Mouse (Mus musculus) intestine, embryonic 14.5 days (tissue): ENCODE data around the gene Mrps27. TPM values are rescaled to one million over a fixed set of nuclear protein-coding genes. Genes with fewer than 3 reads are reported as not detected.
"Not testable (repeated sequence)": the region's sequence is repeated elsewhere in the genome, so short reads cannot be mapped to it uniquely, and the experiment has no call there.

Source experiments
- ATAC-seq: fragments of 200-750 bp; cut with Nextera tagmentation; replicated peaks from 2 replicates; pipeline ENCODE4 v1.8.0; 2017; ENCODE audit warnings: low read depth, moderate number of reproducible peaks, moderate TSS enrichment, moderate library complexity; ENCODE audit not compliant: low FRiP score, low TSS enrichment
- DNase-seq: peaks from one replicate; pipeline ENCODE4 v3.0.0-alpha.2; 2018; ENCODE audit warnings: low spot score
- H3K27ac ChIP-seq: fragments of 300-500 bp; sonication (generic); 2 replicates; pipeline ENCODE4 v1.5.1; 2014; ENCODE audit warnings: low read depth, mild to moderate bottlenecking, control low read depth
- H3K27me3 ChIP-seq: fragments of 300-500 bp; sonication (generic); replicated peaks from 2 replicates; pipeline ENCODE4 v1.6.1; 2014; ENCODE audit warnings: low read length, control low read depth; ENCODE audit not compliant: control insufficient read depth, insufficient read depth
- H3K36me3 ChIP-seq: fragments of 300-500 bp; sonication (generic); 2 replicates; pipeline ENCODE4 v1.6.1; 2014; ENCODE audit warnings: low read length, control low read depth; ENCODE audit not compliant: control insufficient read depth, insufficient read depth
- H3K4me1 ChIP-seq: fragments of 300-500 bp; sonication (generic); replicated peaks from 2 replicates; pipeline ENCODE4 v1.6.1; 2014; ENCODE audit warnings: low read length, control low read depth, mixed read lengths; ENCODE audit not compliant: control insufficient read depth, insufficient read depth
- H3K4me2 ChIP-seq: fragments of 300-500 bp; sonication (generic); 2 replicates; pipeline ENCODE4 v1.6.1; 2014; ENCODE audit warnings: low read length
- H3K4me3 ChIP-seq: fragments of 300-500 bp; sonication (generic); 2 replicates; pipeline ENCODE4 v1.5.1; 2014; ENCODE audit warnings: low read depth, low read length, control low read depth, mixed read lengths
- H3K9ac ChIP-seq: fragments of 300-500 bp; sonication (generic); 2 replicates; pipeline ENCODE4 v1.6.1; 2014; ENCODE audit warnings: mild to moderate bottlenecking, low read length
- H3K9me3 ChIP-seq: fragments of 300-500 bp; sonication (generic); 2 replicates; pipeline ENCODE4 v1.6.1; 2016; ENCODE audit warnings: low read length, control low read depth; ENCODE audit not compliant: control insufficient read depth
- WGBS: fragments of 180-500 bp; shearing (Covaris S2); extraction: QIAGEN DNeasy Blood & Tissue Kit; methylation state at CpG from one replicate; pipeline ENCODE4 v1.1.7; 2014; 5-methylcytosine and 5-hydroxymethylcytosine counted together
- polyA plus RNA-seq: library from polyadenylated mRNA; unstranded; fragments of >200 nt; fragmentation: Nextera tagmentation; extraction: Ambion mirVana; gene quantifications from 2 replicates; pipeline ENCODE4 v1.2.1, GENCODE M21; 2014

Mrps27 gene
- polyA plus RNA-seq, 1 experiment from 2014 or later = 71.1 TPM

DNA sequence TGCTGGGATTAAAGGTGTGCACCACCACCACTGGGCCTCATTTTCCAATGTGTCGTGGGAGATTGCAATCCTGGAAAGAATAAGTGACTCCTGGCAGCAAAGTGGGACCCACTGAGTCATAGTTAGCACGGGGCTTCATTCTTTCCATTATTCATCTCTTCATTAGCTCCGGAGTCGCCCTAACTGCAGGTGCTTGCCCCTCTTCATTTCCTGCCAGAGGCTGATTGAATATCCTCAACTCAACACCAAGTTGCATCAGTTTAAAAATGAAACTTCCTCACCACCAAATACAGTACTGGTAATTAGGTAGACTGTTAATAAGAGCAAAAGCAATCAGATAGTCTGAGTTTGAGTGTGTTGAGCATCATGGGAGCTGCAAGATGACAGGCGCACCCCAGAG, 30.5 kb upstream of the Mrps27 start:
- DNase-seq = no peak

DNA sequence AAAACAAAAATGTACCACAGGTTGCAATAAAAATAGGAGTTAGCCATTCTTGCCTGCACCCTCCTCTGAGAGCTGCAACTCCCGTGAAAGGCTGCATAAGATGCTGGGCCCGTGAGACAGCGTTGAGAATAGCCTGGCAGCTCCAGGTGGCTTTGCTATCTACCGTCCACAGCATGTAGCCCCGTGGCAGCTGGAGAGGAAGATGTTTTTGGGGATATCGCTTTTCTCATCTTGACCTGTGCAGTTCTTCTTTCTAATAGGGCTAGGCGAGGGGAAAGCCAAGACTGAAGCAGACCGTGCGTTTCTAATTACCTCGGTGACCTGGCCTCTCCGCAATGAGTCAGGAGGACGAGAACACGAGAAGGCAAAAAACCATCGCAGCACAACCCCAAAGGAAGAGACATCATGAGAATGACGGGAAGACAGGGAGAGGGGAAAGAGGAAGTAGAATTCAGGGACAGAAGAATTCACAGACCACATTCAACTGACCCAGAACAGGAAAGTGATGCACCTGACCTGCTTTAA, 29.9 kb upstream of the Mrps27 start:
- H3K27me3 ChIP-seq = no peaks in the 10 kb centered on the region
- no peaks in the 10 kb centered on the region for H3K4me1 ChIP-seq
- H3K4me3 ChIP-seq = no peak overlapping the region
- no peak overlapping the region for H3K27ac ChIP-seq
- no peak overlapping the region for H3K9ac ChIP-seq
- peaks cover 8% of the 10 kb centered on the region for H3K36me3 ChIP-seq
- no peaks in the 10 kb centered on the region for H3K9me3 ChIP-seq
- DNase-seq (no peak), ATAC-seq (no peak)
- H3K4me2 ChIP-seq = no peak overlapping the region
- 88% methylated on average over 15 of the region's 15 CpGs for WGBS

More for the DNA sequence above, 30.5 kb upstream of the Mrps27 start:
- Histone ChIP-seq H3K9me3 (no peaks in the 10 kb centered on the region), H3K4me2 (no peak overlapping the region), H3K27me3 (no peaks in the 10 kb centered on the region), H3K9ac (no peak overlapping the region), H3K4me1 (no peaks in the 10 kb centered on the region), H3K4me3 (no peak overlapping the region), H3K27ac (no peak overlapping the region), H3K36me3 (peaks cover 2% of the 10 kb centered on the region; the same call in 1 of the 2 replicates)
- WGBS = 91% methylated on average over 5 of the region's 5 CpGs
- no peak for ATAC-seq

DNA sequence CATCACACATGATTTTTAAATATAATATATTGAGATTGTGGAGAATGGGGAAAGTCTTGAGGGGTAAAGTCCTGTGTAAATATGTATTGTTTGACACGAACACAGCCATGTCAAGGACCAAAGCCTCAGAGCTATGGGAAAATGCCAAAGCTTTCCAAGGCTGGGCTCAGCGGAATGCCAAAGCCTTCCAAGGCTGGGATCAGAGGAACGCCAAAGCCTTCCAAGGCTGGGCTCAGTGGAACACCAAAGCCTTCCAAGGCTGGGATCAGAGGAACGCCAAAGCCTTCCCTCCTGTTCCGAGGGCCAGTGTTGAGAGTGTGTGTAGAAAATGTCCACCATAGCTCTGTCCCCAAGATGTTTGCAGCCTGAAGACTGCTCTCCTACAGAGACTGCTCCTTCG, 28.2 kb upstream of the Mrps27 start:
- H3K4me1 ChIP-seq = no peaks in the 10 kb centered on the region
- H3K36me3 ChIP-seq = peaks cover 24% of the 10 kb centered on the region
- DNase-seq = no peak
- no peaks in the 10 kb centered on the region for H3K9me3 ChIP-seq
- H3K27me3 ChIP-seq = no peaks in the 10 kb centered on the region
- no peak overlapping the region for H3K4me3 ChIP-seq
- no peak overlapping the region for H3K4me2 ChIP-seq
- H3K27ac ChIP-seq = no peak overlapping the region
- H3K9ac ChIP-seq = no peak overlapping the region
- ATAC-seq = no peak
- WGBS = 86% methylated on average over 6 of the region's 6 CpGs

DNA sequence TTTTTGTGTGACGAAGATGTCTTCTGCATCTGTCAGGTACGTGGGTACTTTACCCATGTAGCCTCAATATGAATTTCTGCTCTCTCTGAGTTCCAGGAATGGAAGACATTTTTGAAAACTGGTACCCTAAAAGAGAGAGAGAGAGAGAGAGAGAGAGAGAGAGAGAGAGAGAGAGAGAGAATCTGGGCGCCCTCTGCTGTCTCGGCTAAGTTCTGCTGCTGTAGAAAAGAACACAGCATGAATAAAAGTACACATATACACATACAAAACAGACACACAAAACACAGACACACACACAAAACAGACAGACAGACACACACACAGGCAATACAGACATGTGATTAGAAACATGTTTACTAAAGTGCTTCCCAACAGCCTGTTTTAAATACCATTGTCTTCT, 27.5 kb upstream of the Mrps27 start:
- H3K4me1 ChIP-seq = no peaks in the 10 kb centered on the region
- no peak overlapping the region for H3K4me3 ChIP-seq
- H3K4me2 ChIP-seq = no peak overlapping the region
- 57% methylated on average over 4 of the region's 4 CpGs for WGBS
- H3K27ac ChIP-seq = no peak overlapping the region
- H3K9me3 ChIP-seq = no peaks in the 10 kb centered on the region
- H3K9ac ChIP-seq = no peak overlapping the region
- no peak for DNase-seq
- H3K36me3 ChIP-seq = peaks cover 27% of the 10 kb centered on the region
- H3K27me3 ChIP-seq = no peaks in the 10 kb centered on the region
- no peak for ATAC-seq

DNA sequence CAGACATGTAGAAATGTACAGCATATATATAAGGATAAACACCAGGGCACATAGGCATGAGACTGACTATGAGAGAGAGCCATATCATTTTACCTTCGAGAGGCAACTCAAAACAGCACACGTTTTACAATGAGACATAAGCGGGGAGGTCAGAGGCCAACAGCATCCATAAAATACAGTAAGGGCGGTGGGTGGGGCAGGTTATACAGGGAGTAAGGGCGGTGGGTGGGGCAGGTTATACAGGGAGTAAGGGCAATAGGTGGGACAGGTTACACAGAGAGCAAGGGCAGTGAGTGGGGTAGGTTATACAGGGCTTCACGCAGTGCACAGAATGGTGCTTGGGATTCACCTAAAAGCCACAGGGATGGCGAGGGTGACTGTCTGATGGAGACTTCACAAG, 24.1 kb upstream of the Mrps27 start:
- Histone ChIP-seq H3K4me3 (no peak overlapping the region), H3K9ac (no peak overlapping the region), H3K36me3 (peaks cover 45% of the 10 kb centered on the region), H3K9me3 (no peaks in the 10 kb centered on the region), H3K27ac (no peak overlapping the region), H3K27me3 (no peaks in the 10 kb centered on the region), H3K4me1 (no peaks in the 10 kb centered on the region), H3K4me2 (no peak overlapping the region)
- DNase-seq (no peak), ATAC-seq (no peak)
- WGBS = 82% methylated on average over 7 of the region's 7 CpGs

DNA sequence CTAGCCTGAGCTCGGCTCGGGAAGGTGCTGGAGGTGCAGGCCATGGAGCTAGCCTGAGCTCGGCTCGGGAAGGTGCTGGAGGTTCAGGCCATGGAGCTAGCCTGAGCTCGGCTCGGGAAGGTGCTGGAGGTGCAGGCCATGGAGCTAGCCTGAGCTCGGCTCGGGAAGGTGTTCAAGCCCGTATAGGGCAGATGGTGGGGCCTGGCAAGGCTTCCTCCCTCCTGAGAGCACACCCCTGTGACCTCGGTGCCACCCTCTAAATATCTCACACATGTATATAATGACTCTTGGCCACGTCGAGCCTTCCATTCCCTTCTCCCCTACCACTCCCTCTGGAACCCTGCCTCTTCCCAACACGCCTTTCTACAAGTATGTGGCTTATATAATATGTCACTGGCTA, 21.7 kb upstream of the Mrps27 start:
- WGBS = 90% methylated on average over 12 of the region's 13 CpGs
- not testable (repeated sequence) for DNase-seq, H3K27ac ChIP-seq, H3K4me3 ChIP-seq, H3K4me1 ChIP-seq, H3K27me3 ChIP-seq, H3K9ac ChIP-seq, ATAC-seq, H3K9me3 ChIP-seq, H3K4me2 ChIP-seq
- peaks cover 67% of the 10 kb centered on the region for H3K36me3 ChIP-seq

DNA sequence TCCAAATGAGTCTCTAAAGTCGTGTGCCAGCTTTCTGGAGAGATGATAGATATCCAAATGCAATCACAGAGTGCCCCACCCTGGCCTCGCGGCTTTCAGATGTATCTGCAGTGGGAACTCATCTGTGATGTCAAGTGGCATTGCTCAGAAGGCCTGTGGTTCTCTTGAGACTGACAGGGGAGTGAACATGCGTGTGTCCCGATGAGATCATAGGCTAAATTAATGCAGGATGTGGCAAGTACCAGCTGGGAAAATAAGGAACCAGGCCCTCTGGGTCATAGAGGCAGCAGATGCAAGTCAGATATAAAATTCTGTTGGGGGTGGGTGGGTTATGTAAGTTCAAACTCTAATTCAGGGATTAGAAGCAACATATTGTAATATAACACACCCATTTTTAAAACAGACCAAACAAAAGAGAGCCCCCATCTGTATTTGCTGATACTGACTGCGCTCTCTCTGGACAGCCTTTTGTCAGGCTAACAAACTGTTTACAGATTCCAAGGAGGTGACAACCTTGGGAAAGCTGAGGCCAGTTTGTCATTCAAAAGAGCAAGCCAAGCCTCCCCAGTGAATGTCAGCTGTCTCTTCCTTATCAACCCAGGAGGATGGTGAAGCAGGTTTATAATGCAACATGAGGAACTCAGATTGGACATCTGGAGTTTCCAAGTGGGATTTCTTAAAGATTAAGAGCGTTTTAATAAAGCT, 20.8 kb upstream of the Mrps27 start:
- no peak for ATAC-seq
- peaks cover 75% of the 10 kb centered on the region for H3K36me3 ChIP-seq

DNA sequence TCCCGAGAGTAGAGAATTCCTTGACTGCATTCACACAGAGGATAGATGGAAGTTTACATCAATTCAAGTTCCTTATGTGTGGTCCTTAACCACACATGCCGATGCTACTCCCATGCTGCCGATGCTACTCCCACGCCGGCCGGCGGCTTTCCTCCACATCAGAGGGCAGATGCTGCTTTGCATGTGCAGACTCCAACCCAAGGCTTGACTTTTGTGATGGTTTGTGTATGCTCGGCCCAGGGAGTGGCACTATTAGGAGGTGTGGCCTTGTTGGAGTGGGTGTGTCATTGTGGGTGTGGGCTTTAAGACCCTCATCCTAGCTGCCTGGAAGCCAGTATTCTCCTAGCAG, 20.3 kb upstream of the Mrps27 start:
- 84% methylated on average over 8 of the region's 8 CpGs for WGBS
- not testable (repeated sequence) for H3K4me1 ChIP-seq, ATAC-seq, H3K27me3 ChIP-seq, H3K4me3 ChIP-seq, DNase-seq, H3K9ac ChIP-seq, H3K9me3 ChIP-seq, H3K27ac ChIP-seq, H3K4me2 ChIP-seq
- peaks cover 76% of the 10 kb centered on the region for H3K36me3 ChIP-seq

More for the DNA sequence above, 20.8 kb upstream of the Mrps27 start:
- Histone ChIP-seq H3K27ac (no peak overlapping the region), H3K4me3 (no peak overlapping the region), H3K27me3 (no peaks in the 10 kb centered on the region), H3K4me2 (no peak overlapping the region), H3K9ac (no peak overlapping the region), H3K9me3 (no peaks in the 10 kb centered on the region), H3K4me1 (no peaks in the 10 kb centered on the region)
- 77% methylated on average over 7 of the region's 7 CpGs for WGBS
- no peak for DNase-seq

DNA sequence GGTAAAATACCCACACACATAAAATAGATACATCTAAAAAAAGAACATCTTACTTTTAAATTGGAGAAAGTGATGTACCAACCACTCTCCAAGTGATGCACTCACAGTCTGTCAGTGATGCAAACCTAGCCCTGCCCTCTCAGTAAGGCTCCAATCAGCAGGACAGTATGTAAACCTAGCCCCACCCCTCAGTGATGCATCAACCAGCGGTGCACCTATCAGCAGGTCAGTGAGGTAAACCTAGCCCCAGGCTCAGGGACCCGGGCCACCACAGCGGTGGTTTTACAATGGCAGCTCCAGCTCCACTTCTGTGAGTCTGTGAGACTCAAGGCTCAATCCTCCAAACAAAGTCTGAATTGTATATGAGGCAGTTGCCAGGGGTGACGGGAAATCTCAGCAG, 13.3 kb upstream of the Mrps27 start:
- 65% methylated on average over 4 of the region's 4 CpGs for WGBS
- no peaks in the 10 kb centered on the region for H3K4me1 ChIP-seq

More for the DNA sequence above, 13.3 kb upstream of the Mrps27 start:
- ATAC-seq (no peak), DNase-seq (no peak)
- peaks cover 89% of the 10 kb centered on the region for H3K36me3 ChIP-seq
- no peak overlapping the region for H3K4me3 ChIP-seq
- no peak overlapping the region for H3K9ac ChIP-seq
- H3K4me2 ChIP-seq = no peak overlapping the region
- no peak overlapping the region for H3K27ac ChIP-seq
- H3K27me3 ChIP-seq = no peaks in the 10 kb centered on the region
- H3K9me3 ChIP-seq = no peaks in the 10 kb centered on the region
